Mouse (Mus musculus) Patski (cell line): Measurements from ENCODE around the gene Il16. TPM values are rescaled to one million over a fixed set of nuclear protein-coding genes. Genes with fewer than 3 reads are reported as not detected.

ENCODE experiments used
- ATAC-seq: fragments of 100-300 bp; one replicate; pipeline ENCODE4 v1.8.0; 2021
- CTCF ChIA-PET: fragments of 350-600 bp; sonication (Branson Sonifier 250); formaldehyde crosslinking; loops from one replicate; lab custom pipeline; 2022; ENCODE audit warnings: inconsistent platforms; lab: Charles Lee
- POLR2A ChIA-PET: fragments of 350-600 bp; sonication (Branson Sonifier 250); formaldehyde crosslinking; loops from one replicate; lab custom pipeline; 2022; ENCODE audit warnings: antibody characterized with exemption, inconsistent platforms; lab: Charles Lee
- DNase-seq: peaks from one replicate; pipeline ENCODE4 v3.0.0-alpha.2; 2011; ENCODE audit warnings: low read depth, low spot score
- H3K27me3 ChIP-seq: fragments of 371-371 bp; one replicate; pipeline ENCODE4 v1.5.1; 2021
- CTCF ChIP-seq: fragments of 100-300 bp; IDR thresholded peaks from one replicate; pipeline ENCODE4 v1.5.1; 2021
- in situ Hi-C: fragments of 300-500 bp; cut with MboI; formaldehyde crosslinking; loops from 3 replicates; pipeline ENCODE4 v1.11.1; 2018; ENCODE audit warnings: low pct_unique_long_range_greater_than_20kb, mixed read lengths
- polyA plus RNA-seq: library from polyadenylated mRNA; unstranded; gene quantifications from one replicate; pipeline ENCODE4 v1.2.3, GENCODE M21; 2021

Il16 gene
- polyA plus RNA-seq, 1 experiment from 2014 or later = 0.05 TPM

- no peak for ATAC-seq
- H3K27me3 ChIP-seq = no peaks in the 10 kb centered on the region
- DNase-seq = no peak
- in situ Hi-C loops = no loop called here
- POLR2A ChIA-PET = no interaction called here
- CTCF ChIA-PET = interaction anchor here (0.6 to 1.6 kb wide), 11 partner anchors 8 to 466 kb away, joined by 3 to 4 read pairs (median 3); no protein-coding TSS in a partner anchor
- TF ChIP-seq CTCF = peak; percentile 52
Measured at GRCm38 (mm10) chr7:83695449-83696212, 49.9 kb downstream of the Il16 start.

GRCm38 (mm10) chr7:83682640-83683274, 62.8 kb downstream of the Il16 start:
- DNase-seq (no peak), ATAC-seq (no peak)
- TF ChIP-seq CTCF = no peak
- in situ Hi-C loops = no loop called here
- H3K27me3 ChIP-seq = peaks cover 9% of the 10 kb centered on the region
- POLR2A ChIA-PET = no interaction called here
- CTCF ChIA-PET = interaction anchor here (0.8 to 1.6 kb wide), 2 partner anchors 17 to 114 kb away, joined by 3 read pairs; no protein-coding TSS in a partner anchor

- TF ChIP-seq CTCF = no peak
- DNase-seq (no peak), ATAC-seq (no peak)
- H3K27me3 ChIP-seq = peaks cover 16% of the 10 kb centered on the region
- POLR2A ChIA-PET = no interaction called here
- in situ Hi-C loops = loop anchor here (10.0 kb wide), 1 partner anchor 206 kb away; the partner anchor contains the start of genes Mesd and Tlnrd1
- CTCF ChIA-PET = interaction anchor here (0.8 to 2.2 kb wide), 2 partner anchors 10 to 17 kb away, joined by 3 to 8 read pairs; no protein-coding TSS in a partner anchor
Measured at GRCm38 (mm10) chr7:83678506-83678905, 67.0 kb downstream of the Il16 start.

- peaks cover 16% of the 10 kb centered on the region for H3K27me3 ChIP-seq
- TF ChIP-seq CTCF = no peak
- no peak for DNase-seq
- ChIA-PET POLR2A (no interaction called here), CTCF (interaction anchor here (0.7 to 1.4 kb wide), 4 partner anchors 11 to 109 kb away, joined by 3 to 6 read pairs (median 3); no protein-coding TSS in a partner anchor)
- in situ Hi-C loops = loop anchor here (10.0 kb wide), 1 partner anchor 208 kb away; the partner anchor contains the start of genes Mesd and Tlnrd1
- ATAC-seq = no peak
Measured at GRCm38 (mm10) chr7:83677296-83677695, 68.2 kb downstream of the Il16 start.

DNA sequence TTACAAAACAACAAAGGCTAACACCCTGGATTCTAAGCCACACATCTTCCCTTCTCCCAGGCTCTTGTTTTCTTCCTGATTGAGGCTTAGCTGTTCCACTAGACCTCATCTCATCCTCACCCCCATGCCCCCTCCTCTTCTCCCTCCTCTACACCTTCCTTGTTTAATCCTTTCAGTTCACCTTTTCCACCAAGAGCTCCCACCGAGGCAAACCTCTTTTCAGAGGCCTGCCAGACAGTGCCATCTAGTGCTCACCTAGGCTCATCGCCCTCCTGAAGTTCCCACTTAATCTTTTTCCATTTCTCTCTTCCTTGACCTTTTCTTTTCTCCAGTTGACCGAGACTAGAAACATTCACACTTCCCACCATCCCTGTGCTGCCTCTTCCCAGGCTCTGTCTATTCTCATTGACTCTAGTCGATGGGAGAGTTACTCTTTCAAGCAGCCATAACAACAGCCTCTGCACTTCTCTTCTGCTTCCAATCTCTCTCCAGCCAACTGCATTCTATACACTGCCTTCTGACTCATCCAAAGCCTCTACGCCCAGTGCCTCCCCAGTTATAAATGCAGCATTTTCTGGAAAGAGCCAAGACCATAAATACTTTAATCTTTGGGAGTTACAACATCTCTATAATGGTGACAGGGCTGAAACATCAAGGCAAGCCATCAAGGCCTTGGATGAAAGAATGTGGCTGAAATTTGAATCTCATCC, 69.8 kb downstream of the Il16 start:
- in situ Hi-C loops = loop anchor here (10.0 kb wide), 1 partner anchor 209 kb away; the partner anchor contains the start of genes Mesd and Tlnrd1
- no peak for ATAC-seq
- DNase-seq = no peak
- TF ChIP-seq CTCF = peak; percentile 76
- H3K27me3 ChIP-seq = peaks cover 16% of the 10 kb centered on the region
- POLR2A ChIA-PET = no interaction called here
- CTCF ChIA-PET = interaction anchor here (0.7 to 2.4 kb wide), 8 partner anchors 10 to 118 kb away, joined by 3 to 17 read pairs (median 4); no protein-coding TSS in a partner anchor

- CTCF ChIA-PET = interaction anchor here (2.4 kb wide), 1 partner anchor 103 kb away, joined by 9 read pairs; no protein-coding TSS in a partner anchor
- no peak for TF ChIP-seq CTCF
- H3K27me3 ChIP-seq = no peaks in the 10 kb centered on the region
- in situ Hi-C loops = loop anchor here (5.0 to 10.0 kb wide), 2 partner anchors 104 to 213 kb away; partner anchors contain the start of genes Mesd and Tlnrd1
- DNase-seq = no peak
- ATAC-seq = peak; percentile 79
- POLR2A ChIA-PET = interaction anchor here (0.8 kb wide), 1 partner anchor 30 kb away, joined by 3 read pairs; no protein-coding TSS in a partner anchor
Measured at GRCm38 (mm10) chr7:83671573-83671972, 74.0 kb downstream of the Il16 start.

DNA sequence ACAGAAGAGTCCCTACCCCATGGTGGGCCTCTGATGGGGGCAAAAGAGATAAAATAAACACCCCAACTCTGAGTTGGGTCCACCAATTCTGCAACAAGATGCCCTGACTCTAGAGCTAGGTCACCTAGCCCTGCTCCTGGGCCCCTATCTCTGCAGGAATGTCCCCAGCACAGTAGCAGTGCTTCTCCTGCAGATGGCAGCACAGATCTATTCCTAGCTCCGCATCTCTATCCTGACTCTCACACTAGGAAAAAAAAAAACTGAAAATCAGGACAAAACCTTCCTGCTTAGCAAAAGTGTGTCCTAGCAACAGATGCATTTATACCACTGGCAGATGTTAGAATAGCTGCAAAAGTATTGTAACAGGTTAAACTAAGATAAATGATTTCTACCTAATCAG, 76.8 kb downstream of the Il16 start:
- ATAC-seq (no peak), DNase-seq (no peak)
- POLR2A ChIA-PET = no interaction called here
- TF ChIP-seq CTCF = peak; percentile 87
- in situ Hi-C loops = loop anchor here (5.0 kb wide), 1 partner anchor 104 kb away; no protein-coding TSS in a partner anchor
- CTCF ChIA-PET = interaction anchor here (0.7 to 2.0 kb wide), 15 partner anchors 10 to 218 kb away, joined by 3 to 9 read pairs (median 4); no protein-coding TSS in a partner anchor
- H3K27me3 ChIP-seq = no peaks in the 10 kb centered on the region

DNA sequence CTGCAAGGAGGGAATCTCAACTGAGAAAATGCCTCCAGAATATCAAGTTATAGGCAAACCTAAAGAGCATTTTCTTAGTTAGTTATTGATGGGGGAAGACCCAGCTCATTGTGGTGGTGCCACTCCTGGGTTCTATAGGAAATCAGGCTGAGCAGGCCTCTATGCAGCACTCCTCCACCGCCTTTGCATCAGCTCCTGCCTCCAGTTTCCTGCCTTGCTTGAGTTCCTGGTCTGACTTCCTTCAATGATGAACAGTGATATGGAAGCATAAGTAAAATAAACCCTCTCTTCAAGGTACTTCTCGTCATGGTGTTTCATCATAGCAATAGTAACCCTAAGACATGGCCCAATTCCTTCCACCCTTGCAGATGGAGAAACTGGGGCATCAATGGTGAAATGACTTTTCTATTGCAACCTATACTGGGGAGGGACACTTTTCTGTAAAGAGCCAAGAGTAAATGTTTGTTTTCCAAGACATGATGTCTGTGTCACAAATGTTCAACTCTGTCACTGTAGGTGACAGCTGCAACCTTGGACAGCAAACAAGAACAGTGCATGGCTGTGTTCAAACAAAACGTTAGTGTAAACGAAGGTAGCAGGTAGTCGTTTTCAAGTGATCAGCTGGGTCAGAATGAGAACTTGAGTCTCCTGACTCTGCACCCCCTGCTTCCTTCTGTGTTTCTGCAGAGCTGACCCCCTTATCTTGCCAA, 77.4 kb downstream of the Il16 start:
- in situ Hi-C loops = loop anchor here (5.0 kb wide), 1 partner anchor 104 kb away; no protein-coding TSS in a partner anchor
- CTCF ChIA-PET = interaction anchor here (1.0 to 2.0 kb wide), 12 partner anchors 11 to 213 kb away, joined by 3 to 9 read pairs (median 4); no protein-coding TSS in a partner anchor

DNA sequence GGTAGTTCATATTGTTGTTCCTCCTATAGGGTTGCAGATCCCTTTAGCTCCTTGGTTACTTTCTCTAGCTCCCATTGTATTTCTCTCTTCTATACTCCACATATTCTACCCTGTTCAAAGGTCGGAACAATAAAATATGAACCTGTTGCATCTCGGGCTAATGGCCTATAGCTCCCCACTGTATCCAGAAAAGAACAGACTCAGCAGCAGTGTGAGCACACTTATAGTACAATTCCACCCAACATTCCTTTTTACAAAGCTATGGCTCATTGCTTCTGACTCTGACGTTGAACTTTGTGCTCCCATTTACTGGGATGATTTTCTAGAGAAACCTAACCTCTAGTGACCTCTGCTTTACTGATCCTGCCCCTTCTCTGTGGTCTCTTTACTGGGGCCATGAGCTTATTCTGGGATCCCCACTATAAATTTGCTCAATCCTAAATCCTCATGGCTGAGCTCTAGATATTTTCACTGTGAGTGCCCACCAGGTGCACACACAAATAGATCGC, 79.4 kb downstream of the Il16 start:
- DNase-seq = no peak

More for the DNA sequence above, 77.4 kb downstream of the Il16 start:
- POLR2A ChIA-PET = no interaction called here
- ATAC-seq = no peak
- no peaks in the 10 kb centered on the region for H3K27me3 ChIP-seq
- DNase-seq = no peak
- no peak for TF ChIP-seq CTCF

More for the DNA sequence above, 79.4 kb downstream of the Il16 start:
- no peak for TF ChIP-seq CTCF
- ChIA-PET POLR2A (no interaction called here), CTCF (interaction anchor here (0.8 to 2.1 kb wide), 4 partner anchors 9 to 137 kb away, joined by 3 to 10 read pairs (median 3); no protein-coding TSS in a partner anchor)
- in situ Hi-C loops = loop anchor here (5.0 kb wide), 1 partner anchor 106 kb away; no protein-coding TSS in a partner anchor
- no peaks in the 10 kb centered on the region for H3K27me3 ChIP-seq
- ATAC-seq = no peak
